Mouse (Mus musculus) erythroblast, embryonic 14.5 days (primary cell): ENCODE results near the gene Stx17. TPM values are rescaled to one million over a fixed set of nuclear protein-coding genes. Genes with fewer than 3 reads are reported as not detected.
A peak's percentile ranks its signal among the peaks of the same experiment; 100 is the strongest.

Experiments
- H3K27me3 ChIP-seq: 2 replicates; pipeline ENCODE4 v1.6.1; 2012; ENCODE audit warnings: inconsistent platforms; ENCODE audit not compliant: control insufficient read depth
- H3K36me3 ChIP-seq: 2 replicates; pipeline ENCODE4 v1.6.1; 2012; ENCODE audit warnings: mild to moderate bottlenecking, inconsistent platforms; ENCODE audit not compliant: control insufficient read depth
- H3K4me1 ChIP-seq: 2 replicates; pipeline ENCODE4 v1.6.1; 2012; ENCODE audit warnings: inconsistent platforms; ENCODE audit not compliant: control insufficient read depth
- H3K4me3 ChIP-seq: replicated peaks from 2 replicates; pipeline ENCODE3; 2012; ENCODE audit warnings: moderate library complexity, mild to moderate bottlenecking, inconsistent platforms
- H3K9me3 ChIP-seq: 2 replicates; pipeline ENCODE4 v1.6.1; 2012; ENCODE audit warnings: low read length, inconsistent platforms, mixed read lengths; ENCODE audit not compliant: control insufficient read depth
- GATA1 ChIP-seq: IDR thresholded peaks from 2 replicates; pipeline ENCODE4 v1.6.1; 2012; ENCODE audit warnings: low read length, inconsistent platforms, mixed read lengths
- TAL1 ChIP-seq: IDR thresholded peaks from 3 replicates; pipeline ENCODE4 v1.6.1; 2012; ENCODE audit warnings: low read length, inconsistent platforms, mixed read lengths
- polyA plus RNA-seq: library from polyadenylated mRNA; stranded (reverse); fragments of >175 nt; gene quantifications from 2 replicates; pipeline ENCODE4 v1.2.3, GENCODE M21; 2012

The Stx17 gene
- polyA plus RNA-seq, 1 experiment = 0.57 TPM

DNA sequence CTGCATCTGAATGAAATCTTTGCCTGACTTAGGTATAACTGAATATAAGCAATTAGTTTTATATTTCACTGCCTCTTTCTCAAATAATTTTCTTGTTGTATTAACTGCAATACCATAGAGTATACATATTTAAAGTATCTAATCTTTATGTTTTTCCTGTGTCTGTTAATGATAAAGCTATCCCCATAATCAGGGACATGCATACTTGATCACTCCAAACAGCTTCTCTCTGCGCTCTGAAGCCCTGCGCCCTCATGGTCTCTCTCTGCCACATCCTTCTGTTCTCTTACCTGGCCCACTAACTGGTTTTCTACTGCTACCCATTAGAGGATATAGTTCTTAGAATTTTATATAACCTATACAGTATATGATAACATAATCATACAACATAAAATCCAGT is 24.8 kb downstream of the Stx17 start:
- TF ChIP-seq TAL1 = no peak
- no peak for TF ChIP-seq GATA1
- no peak overlapping the region for H3K4me3 ChIP-seq
- peaks cover 37% of the 10 kb centered on the region for H3K4me1 ChIP-seq
- H3K36me3 ChIP-seq = peaks cover 48% of the 10 kb centered on the region
- H3K9me3 ChIP-seq = no peaks in the 10 kb centered on the region
- no peaks in the 10 kb centered on the region for H3K27me3 ChIP-seq

DNA sequence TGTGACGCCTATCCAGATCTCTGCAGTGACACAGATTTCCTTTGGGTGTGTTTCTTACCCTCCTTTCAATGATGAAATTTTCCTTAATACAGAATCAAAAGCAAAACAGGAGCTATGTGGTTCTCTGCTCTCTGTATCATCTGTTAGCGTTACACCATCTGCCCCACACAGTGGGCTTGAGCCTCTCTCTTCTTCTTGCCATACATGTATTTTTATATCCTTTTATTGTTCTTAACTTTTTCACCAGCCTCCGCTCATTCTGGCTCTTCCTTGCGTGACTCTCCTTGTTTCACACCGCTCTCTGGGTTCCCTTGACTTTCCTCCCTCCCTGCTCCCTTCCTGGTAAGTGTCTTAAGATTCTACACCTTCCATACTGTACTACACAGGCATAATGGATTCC is 28.5 kb downstream of the Stx17 start:
- no peak overlapping the region for H3K4me3 ChIP-seq
- TF ChIP-seq TAL1 = no peak
- no peak for TF ChIP-seq GATA1
- peaks cover 49% of the 10 kb centered on the region for H3K36me3 ChIP-seq

DNA sequence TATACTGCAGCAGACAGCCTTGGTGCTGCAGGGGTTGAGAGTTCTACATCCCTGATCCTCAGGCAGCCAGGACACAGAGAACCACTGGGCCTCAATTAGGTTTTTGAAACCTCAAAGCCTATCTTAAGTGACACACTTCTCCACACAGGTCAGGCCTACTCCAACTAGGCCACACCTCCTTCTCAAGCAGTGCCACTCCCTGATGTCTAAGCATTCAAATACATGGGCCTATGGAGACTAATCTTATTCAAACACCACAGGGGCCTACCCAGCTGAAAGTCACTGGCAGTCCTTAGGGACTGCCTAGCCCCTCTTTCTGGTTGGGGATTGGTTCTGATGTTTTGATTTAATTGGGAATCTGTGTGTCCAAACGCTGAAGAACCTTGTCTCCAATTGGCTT is 31.1 kb downstream of the Stx17 start:
- peaks cover 56% of the 10 kb centered on the region for H3K36me3 ChIP-seq
- H3K27me3 ChIP-seq = no peaks in the 10 kb centered on the region
- H3K4me1 ChIP-seq = peaks cover 46% of the 10 kb centered on the region
- no peaks in the 10 kb centered on the region for H3K9me3 ChIP-seq
- H3K4me3 ChIP-seq = no peak overlapping the region
- TF ChIP-seq GATA1 = no peak
- no peak for TF ChIP-seq TAL1

More for the DNA sequence above, 28.5 kb downstream of the Stx17 start:
- Histone ChIP-seq H3K9me3 (no peaks in the 10 kb centered on the region), H3K4me1 (peaks cover 51% of the 10 kb centered on the region), H3K27me3 (no peaks in the 10 kb centered on the region)

DNA sequence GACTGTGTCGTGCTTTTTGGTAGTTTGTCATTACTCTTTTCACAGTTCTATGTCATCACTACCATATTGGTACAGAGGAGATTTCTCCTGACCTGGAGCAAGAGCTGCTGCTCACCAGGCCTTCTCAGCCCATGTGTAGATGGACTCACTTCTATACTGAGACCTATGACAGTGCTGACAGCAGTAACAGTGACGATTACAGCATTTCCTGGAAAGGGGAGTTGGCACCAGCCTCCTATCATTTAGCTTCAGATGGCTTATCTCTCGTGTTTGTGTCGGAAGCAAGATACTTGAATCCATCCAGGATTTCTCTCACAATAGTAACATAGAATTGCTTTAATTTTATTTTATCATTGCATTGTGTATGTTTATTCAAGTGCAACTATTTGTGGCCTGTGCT is 35.7 kb downstream of the Stx17 start:
- Histone ChIP-seq H3K4me1 (peaks cover 38% of the 10 kb centered on the region), H3K27me3 (no peaks in the 10 kb centered on the region), H3K9me3 (no peaks in the 10 kb centered on the region), H3K36me3 (peaks cover 60% of the 10 kb centered on the region), H3K4me3 (no peak overlapping the region)
- no peak for TF ChIP-seq GATA1
- TF ChIP-seq TAL1 = no peak

DNA sequence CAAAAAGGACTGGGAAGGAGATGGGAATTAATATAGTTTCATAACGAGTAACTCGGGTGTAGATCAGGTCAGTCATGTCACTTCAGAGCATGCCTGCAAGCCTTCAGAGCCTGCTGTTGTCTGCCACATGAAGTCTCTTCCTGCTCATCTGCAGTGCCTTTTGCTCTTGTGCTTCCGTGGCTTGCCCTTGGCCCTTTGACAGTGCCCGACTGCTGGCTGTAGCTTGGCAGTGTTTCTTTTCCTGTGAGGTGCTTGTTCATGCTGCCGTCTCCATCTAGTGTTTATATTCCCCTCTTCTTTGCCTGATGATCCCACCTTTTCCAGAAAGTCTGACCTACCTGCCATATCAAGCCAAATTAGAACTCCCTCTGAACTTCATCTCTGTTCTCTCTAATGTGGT is 39.1 kb downstream of the Stx17 start:
- no peak for TF ChIP-seq GATA1
- Histone ChIP-seq H3K36me3 (peaks cover 72% of the 10 kb centered on the region), H3K4me1 (peaks cover 20% of the 10 kb centered on the region), H3K9me3 (no peaks in the 10 kb centered on the region), H3K4me3 (no peak overlapping the region), H3K27me3 (no peaks in the 10 kb centered on the region)

DNA sequence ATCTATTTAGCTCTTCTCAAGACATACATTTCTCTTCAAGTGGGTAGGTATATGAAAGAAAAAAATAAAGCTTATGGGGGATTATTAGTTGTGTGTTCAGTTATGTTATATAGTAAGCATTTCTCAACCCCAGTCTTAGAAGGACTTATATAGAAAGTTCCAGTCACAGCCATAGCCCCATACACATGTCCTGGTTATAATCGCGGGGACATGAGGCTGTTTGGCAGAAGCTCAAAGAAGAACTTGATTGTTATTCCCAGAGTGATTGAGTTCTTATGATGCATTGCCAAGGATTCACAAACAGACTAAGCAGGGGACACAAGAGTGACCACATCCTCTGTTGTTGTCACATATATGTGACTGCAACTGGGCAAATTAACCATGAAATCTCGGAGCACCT is 51.0 kb downstream of the Stx17 start:
- no peak for TF ChIP-seq TAL1
- no peak for TF ChIP-seq GATA1
- H3K4me3 ChIP-seq = no peak overlapping the region
- H3K36me3 ChIP-seq = peaks cover 14% of the 10 kb centered on the region
- no peaks in the 10 kb centered on the region for H3K9me3 ChIP-seq
- no peaks in the 10 kb centered on the region for H3K27me3 ChIP-seq
- H3K4me1 ChIP-seq = peaks cover 5% of the 10 kb centered on the region

DNA sequence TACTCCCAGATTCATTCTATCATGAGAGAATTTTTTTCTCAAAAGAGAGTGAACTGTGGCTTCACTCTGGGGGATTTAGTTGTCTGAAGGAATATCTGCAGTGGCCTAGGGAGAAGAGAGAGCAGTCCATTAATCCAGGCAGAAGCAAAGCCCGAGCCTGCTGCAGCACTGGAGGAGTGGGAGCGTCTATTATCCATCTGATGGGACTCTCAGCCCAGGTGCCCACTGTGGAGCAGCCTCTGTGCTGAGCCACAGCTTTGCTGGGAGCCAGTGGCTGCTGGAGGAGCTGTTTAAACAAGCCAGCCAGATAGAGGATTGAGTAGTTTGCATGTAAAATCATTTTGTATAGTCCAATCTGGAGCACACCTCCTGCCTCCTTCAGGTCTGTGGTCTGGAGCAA is 56.2 kb downstream of the Stx17 start:
- TF ChIP-seq GATA1 = no peak
- no peak for TF ChIP-seq TAL1
- H3K4me3 ChIP-seq = no peak overlapping the region
- H3K9me3 ChIP-seq = no peaks in the 10 kb centered on the region
- peaks cover 25% of the 10 kb centered on the region for H3K4me1 ChIP-seq
- H3K27me3 ChIP-seq = no peaks in the 10 kb centered on the region
- H3K36me3 ChIP-seq = peaks cover 53% of the 10 kb centered on the region

DNA sequence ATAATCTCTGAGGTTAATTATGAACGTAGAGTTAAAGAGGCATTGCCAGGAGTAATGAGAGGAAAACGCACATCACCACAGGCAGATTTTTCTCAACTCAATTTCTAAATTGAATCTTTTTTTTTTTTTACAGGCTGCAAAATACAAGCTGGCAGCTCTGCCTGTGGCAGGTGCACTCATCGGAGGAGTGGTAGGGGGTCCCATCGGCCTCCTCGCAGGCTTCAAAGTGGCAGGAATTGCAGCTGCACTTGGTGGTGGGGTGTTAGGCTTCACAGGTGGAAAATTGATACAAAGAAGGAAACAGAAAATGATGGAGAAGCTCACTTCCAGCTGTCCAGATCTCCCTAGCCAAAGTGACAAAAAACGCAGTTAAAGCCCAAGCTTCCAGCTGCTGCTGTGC is 56.7 kb downstream of the Stx17 start:
- H3K4me1 ChIP-seq = peaks cover 25% of the 10 kb centered on the region
- no peaks in the 10 kb centered on the region for H3K27me3 ChIP-seq
- H3K9me3 ChIP-seq = no peaks in the 10 kb centered on the region
- H3K36me3 ChIP-seq = peaks cover 54% of the 10 kb centered on the region
- H3K4me3 ChIP-seq = no peak overlapping the region
- TF ChIP-seq TAL1 (no peak), GATA1 (no peak)

DNA sequence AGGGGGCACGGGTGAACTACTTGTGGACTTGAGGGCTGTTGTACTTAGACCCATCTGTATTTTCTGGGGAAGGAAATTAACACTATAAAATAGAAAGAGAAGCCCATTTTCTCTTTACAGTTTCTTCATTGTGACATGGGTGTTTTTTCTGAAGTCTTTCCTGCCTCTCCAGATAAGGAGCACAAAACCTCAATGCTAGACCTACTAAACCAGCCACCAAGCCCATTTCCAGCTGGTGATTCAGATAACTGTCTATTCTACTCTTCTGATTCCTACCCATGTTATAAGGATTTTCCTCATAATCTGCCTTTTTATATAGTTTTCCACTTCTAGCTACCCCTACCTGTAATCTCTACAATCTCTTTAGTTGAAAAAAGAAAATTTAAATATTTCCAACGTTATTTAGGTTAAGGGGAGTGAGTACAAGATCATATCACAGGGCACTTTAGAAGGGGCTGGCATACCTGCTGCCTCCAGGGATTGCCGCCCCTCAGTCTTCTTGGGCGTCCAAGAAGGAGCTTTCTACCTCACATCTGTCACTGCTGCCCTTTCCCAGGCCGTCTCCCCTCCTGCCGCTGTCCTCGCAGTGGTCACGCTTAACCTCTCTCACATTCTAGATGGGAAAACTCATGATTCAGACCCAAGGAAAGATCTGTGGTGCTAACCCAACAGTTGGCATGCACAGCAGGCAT is 57.5 kb downstream of the Stx17 start:
- Histone ChIP-seq H3K36me3 (peaks cover 54% of the 10 kb centered on the region), H3K27me3 (no peaks in the 10 kb centered on the region), H3K9me3 (no peaks in the 10 kb centered on the region), H3K4me3 (no peak overlapping the region), H3K4me1 (peaks cover 25% of the 10 kb centered on the region)
- no peak for TF ChIP-seq GATA1
- peak; percentile 35; the same call in 1 of the 3 replicates for TF ChIP-seq TAL1

DNA sequence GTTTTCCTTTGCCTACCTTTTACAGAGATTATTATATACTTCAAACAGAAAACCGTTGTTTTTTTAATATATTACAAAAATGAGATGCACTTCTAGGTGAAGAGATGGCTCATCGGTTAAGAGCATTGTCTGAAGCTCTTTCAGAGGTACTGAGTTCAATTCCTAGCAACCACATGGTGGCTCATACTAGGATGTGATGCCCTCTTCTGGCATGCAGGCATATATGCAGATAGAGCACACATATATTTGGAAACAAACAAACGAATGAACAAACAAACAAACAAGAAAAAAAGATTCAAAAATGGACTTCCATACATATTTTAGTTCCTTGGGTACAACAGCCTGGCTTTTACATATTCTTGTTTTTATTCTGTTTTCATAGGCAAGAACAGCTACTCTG is 73.2 kb downstream of the Stx17 start:
- Histone ChIP-seq H3K4me1 (no peaks in the 10 kb centered on the region), H3K36me3 (peaks cover 45% of the 10 kb centered on the region), H3K27me3 (no peaks in the 10 kb centered on the region), H3K4me3 (no peak overlapping the region), H3K9me3 (no peaks in the 10 kb centered on the region)
- TF ChIP-seq GATA1 (no peak), TAL1 (no peak)
